Mouse (Mus musculus) liver, postnatal 0 days (tissue): ENCODE measurements around the gene Stk24.

Experiments
- CTCF ChIP-seq: sonication (generic); IDR thresholded peaks from 2 replicates; pipeline ENCODE4 v1.5.1; 2016; ENCODE audit warnings: antibody characterized with exemption, low read depth
- EP300 ChIP-seq: IDR thresholded peaks from 2 replicates; pipeline ENCODE4 v1.6.1; 2016; ENCODE audit warnings: antibody characterized with exemption, low read depth, mild to moderate bottlenecking

DNA sequence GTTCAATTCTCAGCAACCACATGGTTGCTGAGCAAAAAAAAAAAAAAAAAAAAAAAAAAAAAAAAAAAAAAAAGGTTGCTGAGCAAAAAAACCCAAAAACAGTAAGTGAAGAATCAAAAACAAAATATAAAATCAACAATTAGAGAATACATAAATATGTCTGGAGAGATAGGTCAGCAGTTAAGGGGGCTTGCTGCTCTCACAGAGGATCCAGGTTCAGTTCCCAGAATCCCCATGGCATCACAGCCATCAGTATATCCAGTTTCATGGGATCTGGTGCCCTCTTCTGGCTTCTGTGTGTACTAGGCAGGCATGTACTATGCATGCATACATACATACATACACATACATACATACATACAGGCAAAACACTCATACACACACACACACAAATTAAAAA lies 46.9 kb upstream of the Stk24 start:
- TF ChIP-seq CTCF (peak; percentile 78), EP300 (no peak)
